ENCODE assay signal across 8 mouse cellular contexts in the genomic region with DNA sequence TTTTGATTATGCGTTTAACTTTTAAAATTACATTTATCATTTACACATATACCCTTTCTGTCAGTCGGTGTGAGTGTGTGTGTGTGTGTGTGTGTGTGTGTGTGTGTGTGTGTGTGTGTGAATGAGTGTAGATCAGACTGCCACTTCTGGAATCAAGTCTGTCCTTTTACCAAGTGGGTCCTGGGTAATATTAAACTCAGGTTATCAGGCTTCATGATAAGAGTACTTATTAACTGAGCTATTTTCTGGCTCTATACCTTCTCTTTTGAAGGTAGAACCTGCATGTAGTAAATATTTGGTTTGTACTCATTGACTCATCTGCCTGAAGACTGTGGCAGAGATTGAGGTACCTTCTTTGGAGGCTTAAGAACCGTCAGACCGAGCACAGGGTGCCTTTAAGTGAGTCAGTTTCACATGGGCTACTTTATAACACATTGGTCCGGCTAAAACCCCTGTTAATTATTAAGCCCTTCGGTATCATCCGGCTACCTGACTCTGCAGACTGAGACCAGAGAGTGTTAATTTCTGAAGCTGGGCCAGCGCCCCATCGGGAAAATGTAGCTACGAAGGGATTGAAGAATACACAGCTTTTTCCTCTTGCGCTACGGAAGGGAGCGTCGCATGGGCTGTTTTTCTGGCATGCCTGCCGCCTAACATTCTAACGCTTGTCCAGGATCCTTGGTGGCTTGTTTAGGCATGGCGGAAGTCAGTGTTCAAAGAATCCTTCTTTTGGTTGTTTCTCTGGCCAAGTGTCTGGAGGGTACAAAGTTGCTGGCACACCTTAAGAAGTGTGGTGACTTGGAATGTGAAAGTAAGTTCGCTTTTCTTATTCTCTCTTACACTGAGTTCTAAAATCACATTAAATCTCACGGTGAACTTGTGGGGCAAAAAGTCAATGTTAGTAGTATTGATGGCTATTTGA. TPM values are rescaled to one million over a fixed set of nuclear protein-coding genes. Genes with fewer than 3 reads are reported as not detected.
DNase-seq lines count a peak whose midpoint lies in the region; ATAC-seq and TF ChIP-seq lines count a peak whose summit lies in the region.

A gene (plus strand): TSS at position 696 of the 922 bp plus-strand sequence.

- dilution Hi-C loops in CH12.LX (cut with MboI; ENCODE audit: extremely low pct_ligation_motif_present, extremely low pct_unique_long_range_greater_than_20kb, low sequenced_read_pairs), result no loop called here

- ATAC-seq in inflammation-experienced regulatory T-cells, adult 6 months, result no peak
- ATAC-seq in limb, embryonic 11.5 days (ENCODE audit: insufficient number of reproducible peaks, low FRiP score, low TSS enrichment, low read depth), result no peak
- ATAC-seq in midbrain, embryonic 16.5 days, result no peak
- no peak for ATAC-seq in cerebellum, adult (ENCODE audit: insufficient number of reproducible peaks, low FRiP score, low TSS enrichment)

- DNase-seq in CH12.LX (ENCODE audit: extremely low read depth), result no peak
- DNase-seq in adrenal gland, postnatal 25 days, result no peak
- no peak for DNase-seq in gastrocnemius, postnatal 14 days
- DNase-seq in limb, embryonic 11.5 days (ENCODE audit: low spot score), result no peak
- DNase-seq in ovary, postnatal 10 days (ENCODE audit: low spot score), result no peak

- H3K36me3 ChIP-seq in CH12.LX (replicated peaks in 1 of 2; ENCODE audit: control insufficient read depth in 1 of 2, insufficient read depth in 1 of 2, low read length in 1 of 2), result no peaks in the 10 kb centered on the region
- H3K36me3 ChIP-seq in limb, embryonic 11.5 days (ENCODE audit: control insufficient read depth, insufficient read depth, low read length), result no peaks in the 10 kb centered on the region
- H3K36me3 ChIP-seq in midbrain, embryonic 16.5 days (ENCODE audit: control insufficient read depth, insufficient read depth, low read length), result no peaks in the 10 kb centered on the region

- intact Hi-C loops in gastrocnemius, postnatal 14 days (cut with DNase I; ENCODE audit: low total_unique reads), result no loop called here

- in situ Hi-C loops in CH12.LX (cut with MboI; ENCODE audit: low pct_ligation_motif_present, low pct_unique_long_range_greater_than_20kb, low sequenced_read_pairs), result no loop called here

- WGBS in limb, embryonic 11.5 days, result 87% methylated on average over 19 of the region's 19 CpGs
- WGBS in midbrain, embryonic 16.5 days, result 87% methylated on average over 19 of the region's 19 CpGs

- no peak within 1 kb of the TSS for H3K9ac ChIP-seq in CH12.LX (ENCODE audit: insufficient read depth, low read depth)
- H3K9ac ChIP-seq in limb, embryonic 11.5 days (ENCODE audit: low read length), result no peak within 1 kb of the TSS
- H3K9ac ChIP-seq in midbrain, embryonic 16.5 days (ENCODE audit: low read depth, low read length), result no peak within 1 kb of the TSS

- H3K27ac ChIP-seq in CH12.LX (ENCODE audit: insufficient read depth, low read depth), result no peak within 1 kb of the TSS
- no peak within 1 kb of the TSS for H3K27ac ChIP-seq in limb, embryonic 11.5 days (replicated peaks; ENCODE audit: low read depth, low read length)
- H3K27ac ChIP-seq in midbrain, embryonic 16.5 days (ENCODE audit: low read length), result no peak within 1 kb of the TSS

- no peak for TF ChIP-seq POLR2A in CH12.LX (IDR thresholded peaks at IDR 0.05; ENCODE audit: low read depth, low read length)

- TF ChIP-seq CTCF in CH12.LX (conservative IDR thresholded peaks at IDR 0.05 in 1 of 2, IDR thresholded peaks at IDR 0.05 in 1 of 2; ENCODE audit: low read depth in 2 of 2, low read length in 2 of 2), result no peak

- H3K4me2 ChIP-seq in CH12.LX (ENCODE audit: insufficient read depth, low read depth, poor library complexity, severe bottlenecking), result no peak within 1 kb of the TSS
- no peak within 1 kb of the TSS for H3K4me2 ChIP-seq in limb, embryonic 11.5 days (ENCODE audit: low read depth, severe bottlenecking)
- H3K4me2 ChIP-seq in midbrain, embryonic 16.5 days (ENCODE audit: low read length), result no peak within 1 kb of the TSS

- no peaks in the 10 kb centered on the region for H3K27me3 ChIP-seq in CH12.LX (replicated peaks)
- no peaks in the 10 kb centered on the region for H3K27me3 ChIP-seq in limb, embryonic 11.5 days (ENCODE audit: control insufficient read depth, insufficient read depth, low read length)
- H3K27me3 ChIP-seq in midbrain, embryonic 16.5 days (ENCODE audit: control insufficient read depth, insufficient read depth, low read depth, low read length), result no peaks in the 10 kb centered on the region

- no peak for TF ChIP-seq EP300 in CH12.LX (IDR thresholded peaks at IDR 0.05; ENCODE audit: low read length)

- no peak for TF ChIP-seq RAD21 in CH12.LX (IDR thresholded peaks at IDR 0.05; ENCODE audit: low read depth, low read length)

- no peaks in the 10 kb centered on the region for H3K9me3 ChIP-seq in CH12.LX (replicated peaks; ENCODE audit: low read length)
- no peaks in the 10 kb centered on the region for H3K9me3 ChIP-seq in limb, embryonic 11.5 days (ENCODE audit: control insufficient read depth, low read length)
- H3K9me3 ChIP-seq in midbrain, embryonic 16.5 days (replicated peaks; ENCODE audit: control insufficient read depth, low read length, poor library complexity, severe bottlenecking), result no peaks in the 10 kb centered on the region

- H3K4me1 ChIP-seq in CH12.LX (ENCODE audit: control insufficient read depth in 1 of 2, insufficient read depth in 2 of 2), result no peaks in the 10 kb centered on the region
- no peaks in the 10 kb centered on the region for H3K4me1 ChIP-seq in limb, embryonic 11.5 days (ENCODE audit: control insufficient read depth, insufficient read depth, low read length)
- H3K4me1 ChIP-seq in midbrain, embryonic 16.5 days (ENCODE audit: control insufficient read depth, insufficient read depth, low read length), result no peaks in the 10 kb centered on the region

- no peaks in the 10 kb centered on the region for H3K79me2 ChIP-seq in CH12.LX (replicated peaks; ENCODE audit: control insufficient read depth, extremely low read depth, insufficient read depth, poor library complexity, severe bottlenecking)

- H3K4me3 ChIP-seq in CH12.LX (replicated peaks in 1 of 3; ENCODE audit: low read depth in 2 of 3, low read length in 2 of 3, poor library complexity in 1 of 3), result no peak within 1 kb of the TSS
- H3K4me3 ChIP-seq in limb, embryonic 11.5 days (ENCODE audit: low read depth, low read length), result no peak within 1 kb of the TSS
- no peak within 1 kb of the TSS for H3K4me3 ChIP-seq in midbrain, embryonic 16.5 days (ENCODE audit: low read depth, low read length)

TF ChIP-seq in CH12.LX, 34 proteins besides CTCF, POLR2A, EP300 and RAD21:
- TF ChIP-seq USF1 (IDR thresholded peaks at IDR 0.05; ENCODE audit: low read depth, low read length), result no peak
- TF ChIP-seq NELFE (IDR thresholded peaks at IDR 0.05; ENCODE audit: low read depth, low read length), result no peak
- TF ChIP-seq ELF1 (IDR thresholded peaks at IDR 0.05; ENCODE audit: low read depth, low read length), result no peak
- TF ChIP-seq USF2 (conservative IDR thresholded peaks at IDR 0.05; ENCODE audit: low read depth, low read length), result no peak
- no peak for TF ChIP-seq ETS1 (conservative IDR thresholded peaks at IDR 0.05; ENCODE audit: low read depth, low read length)
- TF ChIP-seq RCOR1 (conservative IDR thresholded peaks at IDR 0.05; ENCODE audit: low read depth, low read length), result no peak
- no peak for TF ChIP-seq UBTF (IDR thresholded peaks at IDR 0.05; ENCODE audit: low read depth, low read length)
- no peak for TF ChIP-seq MAX (IDR thresholded peaks at IDR 0.05; ENCODE audit: low read length)
- TF ChIP-seq TBP (conservative IDR thresholded peaks at IDR 0.05; ENCODE audit: low read depth, low read length), result no peak
- TF ChIP-seq SIN3A (IDR thresholded peaks at IDR 0.05; ENCODE audit: low read length), result no peak
- TF ChIP-seq MAZ (IDR thresholded peaks at IDR 0.05; ENCODE audit: low read depth, low read length), result no peak
- no peak for TF ChIP-seq ZC3H11A (IDR thresholded peaks at IDR 0.05; ENCODE audit: low read depth, low read length)
- no peak for TF ChIP-seq ZKSCAN1 (IDR thresholded peaks at IDR 0.05; ENCODE audit: borderline replicate concordance, low read depth, low read length)
- TF ChIP-seq E2F4 (IDR thresholded peaks at IDR 0.05; ENCODE audit: insufficient replicate concordance, low read depth, low read length), result no peak

RNA-seq across cellular contexts. Expression of the gene that starts here (rescaled TPM):
- total RNA-seq in CH12.LX (2012; rRNA removed) (61.2 and 68.1 TPM in 2 replicates), CH12.LX (2014; rRNA removed) (99.2 and 107 TPM in 2 replicates)
- polyA plus RNA-seq in CH12.LX (2012; ENCODE audit: insufficient read length, low read depth), result 162 and 176 TPM in 2 replicates
- 165 and 173 TPM in 2 replicates for total RNA-seq in adrenal gland, postnatal 25 days (2021)
- 10 to 100 TPM; 62.5 to 69.8 TPM for total RNA-seq in gastrocnemius, postnatal 14 days (2021)
- 10 to 100 TPM; 19.0 to 34.2 (median 32.9) TPM for polyA plus RNA-seq in inflammation-experienced regulatory T-cells, adult 6 months (2017; shearing (Covaris generic))
- 65.9 and 73.3 TPM in 2 replicates for polyA plus RNA-seq in limb, embryonic 11.5 days (2014; fragmentation: Nextera tagmentation; extraction: Ambion mirVana)
- 28.5 and 35.2 TPM in 2 replicates for polyA plus RNA-seq in midbrain, embryonic 16.5 days (2015; fragmentation: Nextera tagmentation; extraction: Ambion mirVana)
